Mouse (Mus musculus) small intestine, adult 10 weeks (tissue): ENCODE measurements around the gene Chmp2b. TPM values are rescaled to one million over a fixed set of nuclear protein-coding genes. Genes with fewer than 3 reads are reported as not detected.

Experiments
- polyA plus RNA-seq: library from polyadenylated mRNA; stranded (reverse); fragments of 350-450 nt; fragmentation: Illumina TruSeq; extraction: RNeasy Lipid Tissue Mini Kit (QIAGEN cat#74804); gene quantifications from one replicate; pipeline ENCODE4 v1.2.3, GENCODE M21; 2014; ENCODE audit warnings: low replicate concordance

The Chmp2b gene
- polyA plus RNA-seq: 467 TPM

GRCm38 (mm10) chr16:65561963-65562863 is at the start of gene Chmp2b:
TSS of gene Chmp2b (minus strand) at chr16:65562726.

GRCm38 (mm10) chr16:65520211-65520610 is 42.3 kb downstream of the Chmp2b start, which contains the start of gene Pou1f1:
TSS of gene Pou1f1 (plus strand) at chr16:65520511.

Other genes with a start within 250 kb of the Chmp2b start
- gene Pou1f1, start 42.2 kb downstream of the Chmp2b start, polyA plus RNA-seq: not detected